Mouse (Mus musculus) MEL-GATA-1-ER (cell line): Measurements from ENCODE around the gene Olfr119.
"Not testable (repeated sequence)": the region's sequence is repeated elsewhere in the genome, so short reads cannot be mapped to it uniquely, and the experiment has no call there.

ENCODE experiments used
- DNase-seq: peaks from one replicate; pipeline ENCODE4 v3.0.0-alpha.2; 2012; ENCODE audit warnings: low read depth; ENCODE audit errors: extremely low read depth

The Olfr119 gene

DNA sequence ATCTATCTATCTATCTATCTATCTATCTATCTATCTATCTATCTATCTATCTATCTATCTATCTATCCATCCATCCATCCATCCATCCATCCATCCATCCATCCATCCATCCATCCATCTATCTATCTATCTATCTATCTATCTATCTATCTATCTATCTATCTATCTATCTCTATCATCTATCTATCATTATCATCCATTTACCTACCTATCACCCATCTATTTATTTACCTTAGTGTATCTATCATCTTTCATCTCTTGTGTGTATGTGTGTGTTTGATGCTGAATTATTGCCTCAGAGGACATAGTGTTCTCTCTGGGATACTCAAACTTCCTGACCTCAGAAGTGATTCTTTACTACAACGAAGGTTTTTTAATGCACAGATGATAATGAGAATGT lies at the start of gene Olfr119:
Olfr119 (plus strand) TSS at position 301 of the 400 bp plus-strand sequence.
- not testable (repeated sequence) for DNase-seq

DNA sequence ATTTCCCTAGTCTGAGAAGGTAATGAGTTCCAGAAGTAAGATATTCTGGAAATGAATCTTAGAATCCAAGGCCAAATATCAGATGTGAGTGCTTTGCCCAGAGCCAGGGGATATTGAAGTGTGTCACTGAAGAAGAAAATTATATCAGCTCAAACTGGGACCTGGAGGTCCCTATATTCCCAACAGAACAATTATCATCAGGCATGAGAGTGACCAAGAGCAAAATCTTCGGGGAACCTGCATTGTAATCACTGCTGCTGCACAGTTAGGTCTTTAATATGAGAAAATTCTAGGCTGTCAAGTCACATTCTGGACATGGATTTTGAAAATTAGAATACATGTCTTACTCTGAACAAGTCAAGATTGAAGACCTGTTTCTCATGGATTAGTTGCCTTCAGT lies 32.7 kb upstream of the Olfr119 start, which contains the start of gene Olfr117:
Olfr117 (minus strand) TSS at position 101 of the 400 bp plus-strand sequence.
- DNase-seq: no peak

DNA sequence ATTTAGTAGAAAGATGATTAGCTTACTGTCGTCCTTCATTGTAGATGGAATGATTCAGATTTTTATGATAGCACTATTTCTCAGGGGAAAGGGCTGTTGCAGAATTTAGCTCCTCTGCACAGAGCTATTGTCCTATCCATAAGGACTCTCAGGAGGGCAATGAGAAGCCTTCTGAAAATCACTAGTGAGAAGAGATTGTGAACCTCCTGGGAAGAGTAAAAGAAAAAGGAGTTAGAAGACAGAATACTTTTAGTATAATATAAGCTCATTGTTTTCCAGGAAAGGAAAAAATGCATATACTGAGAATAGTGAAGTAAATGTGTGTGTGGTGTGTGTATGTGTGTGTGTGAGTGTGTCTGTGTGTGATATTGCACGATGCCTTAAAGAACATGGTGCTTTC lies 29.7 kb upstream of the Olfr119 start, which contains the start of gene Olfr118:
Olfr118 (plus strand) TSS at position 301 of the 400 bp plus-strand sequence.
- DNase-seq: no peak

- DNase-seq: no peak
These were observed 25.1 kb downstream of the Olfr119 start, which contains the start of gene Olfr120 for GRCm38 (mm10) chr17:37721508-37721907. TSS of gene Olfr120 (plus strand) at chr17:37721808.

DNA sequence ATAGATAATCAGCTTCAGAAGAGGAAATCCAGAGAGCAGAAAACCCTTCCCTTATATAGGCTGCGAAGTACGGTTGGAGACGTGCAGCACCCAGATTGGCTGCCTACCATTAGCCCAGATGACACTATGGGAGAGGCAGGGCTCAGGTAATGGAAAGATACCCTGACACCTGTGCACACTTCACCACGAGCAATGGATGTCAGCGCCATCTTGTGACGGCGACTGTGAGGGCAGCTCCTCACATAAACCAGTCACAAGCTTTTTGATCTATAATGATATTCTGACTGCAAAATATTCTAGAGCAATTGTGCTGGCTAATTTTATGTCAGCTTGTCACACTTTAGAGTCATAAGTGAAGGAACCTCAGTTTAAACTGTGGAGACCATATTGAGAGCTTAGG lies 41.7 kb downstream of the Olfr119 start:
- DNase-seq: no peak
